Mouse (Mus musculus) retina, embryonic 14.5 days (tissue): ENCODE measurements at regions not wholly inside any gene's neighbourhood (a gene's known extent, or its start where the extent isn't known, plus 50 kb on each side); places are given as distances from the start of the nearest gene placed in this dataset.

Experiments
- DNase-seq: peaks from one replicate; pipeline ENCODE4 v3.0.0-alpha.2; 2015; ENCODE audit warnings: low spot score

GRCm38 (mm10) chr14:61819251-61819650 is 212.0 kb downstream of the Kcnrg start:
- DNase-seq: no peak

DNA sequence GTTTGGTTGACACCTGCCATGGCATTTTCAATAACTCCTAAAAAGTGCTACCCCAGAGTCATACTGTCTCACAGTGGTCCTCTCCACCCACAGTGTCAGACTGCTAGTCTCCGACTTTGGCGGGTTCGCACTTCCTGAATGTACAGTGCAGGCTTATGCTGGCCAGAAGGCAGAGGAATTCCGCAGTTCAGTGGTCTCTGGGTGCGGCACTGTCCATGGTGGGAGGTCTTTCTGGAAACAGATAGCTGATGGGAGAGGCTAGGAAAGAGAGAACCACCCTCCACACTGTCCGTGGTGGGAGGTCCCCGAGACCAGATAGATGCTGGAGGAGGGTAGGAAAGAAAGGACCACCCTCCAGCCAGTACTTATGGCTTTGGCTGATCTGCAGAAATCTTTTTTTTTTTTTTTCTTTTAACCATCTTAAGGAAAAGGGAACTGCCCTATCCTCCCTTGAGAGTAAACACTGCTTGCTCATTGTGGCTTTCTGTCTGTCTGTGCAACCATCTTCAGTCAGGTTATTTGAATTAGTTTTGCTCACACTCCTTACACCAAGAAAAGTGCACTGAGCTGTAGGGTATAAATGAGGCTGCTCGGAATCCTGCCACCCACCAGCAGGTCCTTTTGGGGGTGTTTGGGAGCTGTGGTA is 227.2 kb downstream of the Kcnrg start:
- DNase-seq: no peak

DNA sequence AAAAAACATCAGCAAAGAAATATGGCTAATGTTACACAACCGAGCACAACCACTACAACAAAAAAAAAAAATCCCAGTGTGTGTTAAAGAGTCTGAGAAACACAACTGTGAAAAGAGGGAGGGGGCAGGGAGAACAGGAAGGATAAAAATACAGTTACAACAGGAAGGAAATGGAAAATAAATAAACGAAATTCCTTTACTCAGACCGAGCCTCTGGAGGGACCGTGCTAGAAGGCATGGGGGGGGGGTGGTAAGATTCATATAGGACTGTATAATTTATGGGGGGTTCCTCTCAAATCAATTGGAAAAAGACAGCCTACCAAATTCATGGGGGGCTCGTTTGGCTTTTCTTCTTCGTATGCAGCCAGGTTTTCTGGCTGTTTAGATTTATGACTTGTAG is 228.5 kb downstream of the Kcnrg start:
- no peak for DNase-seq

DNA sequence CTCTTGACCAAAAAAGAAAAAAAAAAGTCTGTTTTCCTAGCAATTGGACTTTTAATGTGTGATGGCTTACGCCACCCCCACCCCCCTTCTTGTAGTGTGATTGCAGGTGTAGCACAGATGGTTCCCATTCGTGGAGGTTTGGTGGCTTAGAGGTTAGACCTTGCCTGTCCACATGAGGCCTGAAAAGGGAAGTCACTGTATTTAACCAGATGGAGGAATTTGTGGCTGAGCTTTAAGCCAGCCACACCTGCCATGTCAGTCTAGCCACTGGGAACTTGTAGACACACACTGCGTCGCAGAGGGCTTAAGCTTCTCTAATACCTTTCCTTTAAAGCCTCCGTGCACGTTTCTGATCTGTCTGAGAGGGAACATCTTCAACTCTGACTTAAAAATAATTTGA is 229.0 kb downstream of the Kcnrg start:
- no peak for DNase-seq

DNA sequence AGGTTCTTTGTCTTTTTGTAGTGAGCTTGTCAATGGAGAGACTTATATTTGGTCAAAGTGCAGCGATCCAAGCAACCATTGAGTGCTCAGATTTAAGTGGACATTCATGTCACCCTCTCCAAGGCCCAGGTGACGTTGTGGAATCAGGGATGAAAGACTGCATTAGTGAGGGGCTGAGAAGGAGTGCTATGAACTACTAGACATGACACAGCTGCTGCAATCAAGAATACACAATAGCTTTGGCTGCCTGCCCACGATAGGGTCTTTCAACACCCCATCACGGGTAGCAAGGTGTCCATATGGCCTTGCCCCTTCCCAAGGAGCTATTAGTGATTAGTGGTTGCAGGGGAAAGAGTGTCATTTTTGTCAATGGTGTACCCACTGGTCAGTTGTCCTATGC is 229.7 kb downstream of the Kcnrg start:
- no peak for DNase-seq

DNA sequence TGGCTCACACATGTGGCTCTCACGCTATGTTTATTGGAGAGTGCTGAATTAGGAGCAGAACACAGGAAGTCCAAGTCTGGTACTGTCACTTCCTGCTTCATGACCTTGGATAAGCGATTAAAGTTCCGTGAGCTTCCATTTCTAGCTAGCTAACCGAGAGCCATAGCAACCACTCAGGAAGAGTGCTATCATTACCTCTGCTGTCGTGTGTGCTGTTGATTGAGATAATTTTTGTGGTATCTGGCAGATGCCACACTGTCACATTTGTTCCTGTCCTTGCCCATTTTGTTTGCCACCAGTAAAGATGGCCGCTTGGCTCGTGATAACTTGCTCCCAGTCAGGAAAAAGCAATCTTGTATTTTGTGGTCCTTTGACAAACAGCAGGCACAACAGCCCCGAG is 230.6 kb downstream of the Kcnrg start:
- no peak for DNase-seq

GRCm38 (mm10) chr14:61842476-61842875 is 235.2 kb downstream of the Kcnrg start:
- DNase-seq: no peak

DNA sequence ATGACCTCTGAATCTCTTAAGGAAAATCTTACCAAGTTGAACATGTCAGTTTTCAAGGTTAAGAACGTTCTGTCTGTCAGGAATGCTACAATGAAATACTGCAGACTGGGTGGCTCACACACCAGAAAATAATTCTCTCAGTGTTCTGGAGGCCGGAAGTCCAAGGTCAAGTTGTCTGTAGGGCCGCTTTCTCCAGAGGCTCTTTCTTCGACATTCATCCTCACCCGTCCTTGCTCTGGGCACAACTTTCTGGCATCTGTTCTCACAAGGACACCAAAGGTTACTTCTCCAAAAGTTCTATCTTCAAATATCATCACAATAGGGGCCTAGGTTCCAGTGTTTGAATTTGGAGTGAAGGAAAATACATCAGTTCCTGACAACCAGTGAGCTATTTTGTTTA is 239.2 kb downstream of the Kcnrg start:
- no peak for DNase-seq

DNA sequence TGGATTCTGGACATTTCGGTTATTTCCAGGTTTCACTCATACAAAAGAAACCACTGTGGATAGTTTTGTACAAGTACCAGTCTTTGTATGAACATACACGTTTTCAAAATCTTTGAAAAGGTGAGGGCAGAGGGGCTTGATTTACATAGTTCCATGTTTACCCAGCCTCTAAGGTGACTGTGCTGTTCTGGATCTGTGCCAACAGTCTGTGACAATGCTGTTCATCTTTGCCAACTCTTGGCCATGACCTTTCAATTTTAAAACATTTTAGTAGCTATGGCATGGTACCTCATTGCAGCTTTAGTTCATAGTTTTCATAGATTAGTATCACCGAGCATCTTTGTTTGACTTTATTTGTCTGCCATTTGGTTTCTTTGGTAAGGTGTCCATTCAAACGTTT is 243.0 kb downstream of the Kcnrg start:
- DNase-seq: no peak

- no peak for DNase-seq
Observed at GRCm38 (mm10) chr14:61857616-61858015, 250.4 kb downstream of the Kcnrg start.

DNA sequence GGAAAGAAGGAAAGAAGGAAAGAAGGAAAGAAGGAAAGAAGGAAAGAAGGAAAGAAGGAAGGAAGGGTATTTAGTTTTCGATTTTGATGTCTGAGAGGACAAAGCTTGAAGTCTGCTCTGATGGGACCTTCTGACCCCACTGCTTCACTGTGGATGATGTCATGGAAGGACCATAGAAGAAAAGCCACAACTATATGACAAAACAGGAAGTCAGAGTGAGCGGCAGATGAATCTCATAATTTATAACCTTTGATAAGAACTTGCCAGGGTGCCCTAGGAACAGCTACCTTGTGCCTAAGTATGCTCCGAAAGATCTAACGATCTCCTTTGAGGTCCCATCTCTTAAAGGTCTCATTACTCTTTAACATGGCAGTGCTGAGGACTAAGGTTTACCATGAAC is 253.4 kb downstream of the Kcnrg start:
- DNase-seq: no peak

GRCm38 (mm10) chr14:61861357-61861958 is 254.2 kb downstream of the Kcnrg start:
- DNase-seq: no peak

DNA sequence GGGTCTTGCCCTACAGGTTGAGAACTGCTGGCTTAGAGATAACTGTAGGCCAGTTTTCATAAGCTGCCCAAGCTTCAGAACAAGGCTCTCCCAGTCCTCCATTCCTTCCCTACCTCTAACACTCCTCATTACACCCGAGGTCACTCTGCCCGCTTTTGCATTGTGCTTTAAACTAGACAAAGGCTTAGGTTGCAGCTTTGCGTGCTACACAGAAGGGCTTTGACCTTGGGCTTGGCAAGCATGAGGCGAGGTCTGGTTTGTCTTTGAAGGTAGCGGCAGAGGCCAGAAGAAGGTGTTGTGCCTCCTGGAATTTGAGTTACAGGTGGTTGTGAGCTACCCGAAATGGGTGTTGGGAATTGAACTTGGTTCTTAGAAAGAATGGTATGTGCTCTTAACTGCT is 255.7 kb downstream of the Kcnrg start:
- DNase-seq: no peak

DNA sequence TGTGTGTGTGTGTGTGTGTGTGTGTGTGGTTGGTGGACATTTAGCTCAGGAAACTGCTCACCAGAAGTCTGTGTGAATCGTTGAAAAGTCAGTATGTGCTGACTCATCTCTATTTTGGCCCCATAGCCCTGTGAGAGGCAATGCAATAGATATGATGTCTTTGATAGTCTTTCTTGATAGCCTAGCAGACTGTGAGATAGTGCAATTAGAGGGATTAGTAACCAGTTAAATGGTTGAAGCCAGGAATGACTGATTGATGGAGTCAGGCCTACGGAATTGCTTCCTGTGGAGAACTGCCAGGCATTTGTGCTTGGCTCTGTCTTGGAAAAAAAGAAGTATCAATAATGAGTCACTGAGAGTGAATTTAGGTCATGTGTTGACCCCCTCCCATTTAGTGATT is 256.2 kb downstream of the Kcnrg start:
- no peak for DNase-seq

GRCm38 (mm10) chr14:61866532-61867268 is 259.4 kb downstream of the Kcnrg start:
- DNase-seq: no peak

- DNase-seq: no peak
Observed at GRCm38 (mm10) chr14:61874206-61874605, 266.9 kb downstream of the Kcnrg start.

DNA sequence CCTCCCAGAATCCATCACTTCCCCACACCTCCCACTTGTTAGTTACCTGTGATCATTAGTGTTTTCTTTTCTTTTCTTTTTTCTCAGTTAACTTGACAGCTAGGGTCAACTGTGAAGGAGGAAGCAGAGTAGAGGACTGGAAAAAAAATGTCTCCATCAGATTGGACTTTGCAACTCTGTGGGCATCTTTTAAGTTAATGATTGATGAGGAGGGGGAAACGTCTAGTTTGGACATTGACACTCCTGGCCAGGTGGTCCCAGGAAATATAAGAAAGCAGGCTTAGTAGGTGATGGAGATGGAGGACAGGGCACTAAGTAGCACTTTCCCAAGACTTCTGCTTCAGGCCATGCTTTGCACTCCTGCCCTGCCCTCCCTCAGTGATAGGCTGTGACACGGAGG is 272.2 kb downstream of the Kcnrg start:
- DNase-seq: no peak

- DNase-seq: no peak
Observed at GRCm38 (mm10) chr14:61880514-61881259, 273.4 kb downstream of the Kcnrg start.

- DNase-seq: no peak
Observed at GRCm38 (mm10) chr14:61885241-61886015, 278.2 kb downstream of the Kcnrg start.

DNA sequence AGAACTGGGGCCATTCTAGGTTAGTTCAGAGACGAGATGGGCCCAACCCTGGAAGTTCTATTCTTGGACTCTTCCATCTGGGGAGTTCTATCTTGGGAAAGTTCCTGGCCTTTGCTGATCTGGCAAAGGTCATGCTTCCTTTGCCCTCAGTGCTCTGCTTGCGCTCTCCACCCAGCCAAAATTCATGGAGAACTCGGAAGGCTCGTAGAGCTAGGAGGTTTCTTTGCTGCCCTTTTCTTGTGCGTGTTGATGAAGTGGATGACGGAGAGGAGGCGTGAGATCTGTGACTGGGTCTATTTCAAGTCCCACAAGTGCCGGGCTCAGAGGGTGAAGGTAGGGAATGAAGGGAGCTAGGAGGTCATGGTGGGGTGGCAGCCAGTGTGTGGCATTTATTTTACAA is 282.4 kb downstream of the Kcnrg start:
- no peak for DNase-seq

GRCm38 (mm10) chr14:61893786-61894185 is 286.5 kb downstream of the Kcnrg start:
- DNase-seq: no peak

GRCm38 (mm10) chr14:61896879-61897278 is 289.6 kb downstream of the Kcnrg start:
- no peak for DNase-seq
